Mouse (Mus musculus) liver, adult 2 months (tissue): ENCODE measurements around the gene Tex38.

Experiments used
- CTCF ChIP-seq: fragments of 200-500 bp; IDR thresholded peaks from 2 replicates; pipeline ENCODE4 v1.5.1; 2011; ENCODE audit warnings: low read depth, low read length, control low read depth
- POLR2A ChIP-seq: fragments of 200-500 bp; IDR thresholded peaks from 2 replicates; pipeline ENCODE4 v1.6.1; 2011; ENCODE audit warnings: low read length, control low read depth; ENCODE audit not compliant: insufficient read depth; ENCODE audit errors: extremely low read depth

DNA sequence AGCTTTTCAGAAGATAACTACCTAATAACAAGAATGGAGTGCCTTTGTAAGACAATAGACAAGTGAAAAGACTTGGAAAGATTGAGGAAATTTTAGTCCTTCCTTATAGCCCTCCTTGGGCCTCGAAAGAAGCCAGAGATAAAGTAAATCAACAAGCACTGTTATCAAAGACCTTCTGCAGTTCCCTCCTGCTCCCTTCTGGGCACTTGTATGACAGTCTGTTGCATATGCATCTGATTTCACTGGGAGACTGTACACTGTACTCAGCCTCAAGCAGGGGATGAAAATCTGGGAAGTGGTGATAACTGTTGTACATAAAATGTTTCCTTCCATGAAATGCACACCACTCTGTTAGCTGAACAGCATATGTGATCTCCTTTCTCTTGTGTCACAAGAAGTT lies 31.5 kb downstream of the Tex38 start:
- TF ChIP-seq CTCF (no peak), POLR2A (no peak)
